Mouse (Mus musculus) layer of hippocampus, postnatal 14 days (tissue): ENCODE measurements around the gene Trnt1. TPM values are rescaled to one million over a fixed set of nuclear protein-coding genes. Genes with fewer than 3 reads are reported as not detected.

Experiments used
- DNase-seq, 2 experiments: peaks; one replicate each; pipeline ENCODE4 v3.0.0; 2021 to 2022; ENCODE audit warnings: low spot score in 2 of 2, mixed read lengths in 1 of 2
- long read RNA-seq, 2 experiments: library from polyadenylated mRNA; stranded (forward); transcript quantifications; one replicate each; pipeline ENCODE4 v2.0.0; 2021
- total RNA-seq, 2 experiments: library from RNA; stranded (reverse); gene quantifications; 2 replicates each; pipeline ENCODE4 v1.2.3; 2021

Trnt1 gene
- 10 to 100 TPM; 48.1 to 55.0 TPM for total RNA-seq
- long read RNA-seq, experiment 1, transcript Trnt1-201 (9 exons, 2,283 nt), result major isoform, 19 of 46 reads
- long read RNA-seq, experiment 1, transcript Trnt1-203 (9 exons, 1,398 nt), result minor isoform, 11 of 46 reads
- long read RNA-seq, experiment 1, partial matches to known transcripts, result 8 of 46 reads
- long read RNA-seq, experiment 1, other reads (novel, unspliced or antisense), result 5 of 46 reads
- long read RNA-seq, experiment 2, transcript Trnt1-201 (9 exons, 2,283 nt), result major isoform, 26 of 79 reads
- long read RNA-seq, experiment 2, transcript Trnt1-203 (9 exons, 1,398 nt), result minor isoform, 25 of 79 reads
- long read RNA-seq, experiment 2, partial matches to known transcripts, result 23 of 79 reads
- long read RNA-seq, experiment 2, other reads (novel, unspliced or antisense), result 4 of 79 reads

- DNase-seq, result peak; percentile 93 to 98
These were observed at the start of gene Trnt1 for GRCm38 (mm10) chr6:106768640-106769289. Gene Trnt1 (plus strand): TSS chr6:106769120.

GRCm38 (mm10) chr6:106725642-106726041 lies 43.3 kb upstream of the Trnt1 start:
- DNase-seq, result no peak

- no peak for DNase-seq
These were observed 42.8 kb upstream of the Trnt1 start for GRCm38 (mm10) chr6:106726078-106726477.

GRCm38 (mm10) chr6:106727703-106728102 lies 41.2 kb upstream of the Trnt1 start:
- DNase-seq, result no peak

GRCm38 (mm10) chr6:106729682-106730314 lies 39.1 kb upstream of the Trnt1 start:
- no peak for DNase-seq

GRCm38 (mm10) chr6:106732563-106732962 lies 36.4 kb upstream of the Trnt1 start:
- no peak for DNase-seq

- no peak for DNase-seq
These were observed 30.7 kb upstream of the Trnt1 start for GRCm38 (mm10) chr6:106738229-106738628.

GRCm38 (mm10) chr6:106740244-106740825 lies 28.6 kb upstream of the Trnt1 start:
- DNase-seq, result no peak

GRCm38 (mm10) chr6:106743556-106744233 lies 25.2 kb upstream of the Trnt1 start:
- DNase-seq, result no peak

GRCm38 (mm10) chr6:106745673-106746394 lies 23.1 kb upstream of the Trnt1 start:
- no peak for DNase-seq

- no peak for DNase-seq
These were observed 21.7 kb upstream of the Trnt1 start for GRCm38 (mm10) chr6:106747251-106747650.

GRCm38 (mm10) chr6:106747804-106748203 lies 21.1 kb upstream of the Trnt1 start:
- DNase-seq, result no peak

- DNase-seq, result no peak
These were observed 20.0 kb upstream of the Trnt1 start, which contains the start of gene Il5ra for GRCm38 (mm10) chr6:106748887-106749388. Gene Il5ra (minus strand): TSS chr6:106749037.

GRCm38 (mm10) chr6:106750291-106750690 lies 18.6 kb upstream of the Trnt1 start:
- DNase-seq, result no peak

- no peak for DNase-seq
These were observed 10.6 kb upstream of the Trnt1 start for GRCm38 (mm10) chr6:106758299-106758698.

- no peak for DNase-seq
These were observed 8.3 kb upstream of the Trnt1 start for GRCm38 (mm10) chr6:106760473-106761218.

GRCm38 (mm10) chr6:106761486-106761885 lies 7.4 kb upstream of the Trnt1 start:
- DNase-seq, result no peak

GRCm38 (mm10) chr6:106765892-106766291 lies 3.0 kb upstream of the Trnt1 start:
- DNase-seq, result no peak

- no peak for DNase-seq
These were observed 2.1 kb upstream of the Trnt1 start for GRCm38 (mm10) chr6:106766774-106767173.
